Mouse (Mus musculus) adrenal gland (tissue): ENCODE measurements around the gene Chrna3.

ENCODE experiments used
- intact Hi-C: fragments of 180-260 bp; cut with DNase I; formaldehyde crosslinking; loops from one replicate; pipeline ENCODE4 v1.15.1; 2025

The Chrna3 gene

GRCm38 (mm10) chr9:55009692-55010091, 16.7 kb downstream of the Chrna3 start:
- intact Hi-C loops: no loop called here

GRCm38 (mm10) chr9:55003609-55004008, 22.8 kb downstream of the Chrna3 start:
- intact Hi-C loops: no loop called here

GRCm38 (mm10) chr9:54995645-54996044, 30.7 kb downstream of the Chrna3 start:
- intact Hi-C loops: no loop called here

DNA sequence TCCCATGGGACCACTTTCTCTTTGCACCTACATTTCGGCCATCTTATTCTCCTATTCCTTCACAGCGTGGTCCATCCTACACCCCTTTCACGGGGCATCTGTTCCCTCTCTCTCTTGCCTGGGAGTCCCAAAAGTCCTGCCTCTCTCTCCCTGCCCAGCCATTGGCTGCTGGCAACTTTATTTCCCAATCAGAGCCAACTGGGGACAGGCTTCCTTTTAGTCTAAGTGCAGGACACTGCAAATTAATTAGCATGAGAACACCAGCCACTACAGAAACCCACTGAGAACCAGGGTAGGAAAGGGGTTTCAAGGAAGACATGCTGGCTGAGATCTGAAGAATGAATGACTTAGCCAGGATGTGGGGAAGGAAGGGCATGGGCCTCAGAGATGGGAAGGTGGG, 32.0 kb downstream of the Chrna3 start:
- intact Hi-C loops: no loop called here

DNA sequence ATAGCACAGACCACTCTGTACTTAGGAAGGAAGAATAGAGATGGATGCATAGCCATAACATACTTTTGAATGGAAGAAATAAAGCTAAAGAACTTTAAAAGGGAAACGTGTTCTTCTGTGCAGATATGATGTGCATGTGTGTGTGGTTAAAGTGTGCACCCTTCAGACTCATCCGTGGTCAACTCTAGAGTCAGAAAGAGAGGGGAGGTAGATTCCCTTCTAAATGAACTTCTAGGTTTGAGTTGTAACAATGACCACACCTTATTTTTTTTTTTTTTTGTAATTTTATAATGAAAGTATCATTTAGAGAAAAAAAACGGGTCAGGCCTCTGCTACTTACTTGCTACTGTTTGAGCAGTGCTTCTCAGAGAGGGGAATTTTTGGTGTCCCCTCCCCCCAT, 36.0 kb downstream of the Chrna3 start:
- intact Hi-C loops: no loop called here

DNA sequence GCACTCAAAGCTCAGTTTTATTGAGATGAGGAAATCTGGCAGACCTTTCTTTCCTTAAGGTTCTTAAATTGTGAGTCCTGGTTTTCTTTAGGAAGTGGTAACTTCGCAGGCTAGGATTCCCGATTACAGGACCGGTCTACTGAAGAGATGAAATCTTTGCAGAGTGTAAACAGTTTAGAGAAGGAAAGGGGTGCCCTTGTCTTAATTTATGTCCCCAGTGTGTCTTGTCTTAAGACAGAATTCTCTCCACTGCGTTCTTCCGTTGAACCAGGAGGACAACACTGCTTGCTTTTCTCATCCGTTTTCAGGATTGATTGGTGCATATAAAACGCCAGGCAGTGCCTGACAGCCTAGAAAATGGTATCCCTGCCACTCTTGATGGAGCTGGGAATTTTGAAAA, 44.0 kb downstream of the Chrna3 start:
- intact Hi-C loops: no loop called here

- intact Hi-C loops: no loop called here
Measured at GRCm38 (mm10) chr9:54981291-54982191, 44.8 kb downstream of the Chrna3 start.

DNA sequence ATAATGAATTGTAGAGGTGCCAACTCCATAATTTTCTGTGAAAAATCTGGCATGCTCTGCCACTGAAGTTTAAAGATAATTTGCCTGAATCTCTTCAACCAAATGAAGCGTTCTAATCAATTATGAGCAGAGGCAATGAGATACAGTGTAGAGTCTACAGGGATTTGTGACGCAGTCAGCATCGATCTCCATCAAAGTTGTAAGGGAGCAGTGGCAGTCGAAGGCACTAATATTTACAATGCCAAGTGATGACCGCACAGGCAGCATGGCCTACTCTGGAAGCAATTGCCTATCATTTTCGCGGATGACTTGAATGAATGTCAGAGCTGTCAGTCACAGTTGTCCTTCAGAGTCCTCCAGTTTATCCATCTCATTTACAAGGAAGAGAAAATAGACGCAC, 45.7 kb downstream of the Chrna3 start, which contains the start of gene Chrna5:
Chrna5 (plus strand) TSS at position 207 of the 400 bp plus-strand sequence.
- intact Hi-C loops: no loop called here

DNA sequence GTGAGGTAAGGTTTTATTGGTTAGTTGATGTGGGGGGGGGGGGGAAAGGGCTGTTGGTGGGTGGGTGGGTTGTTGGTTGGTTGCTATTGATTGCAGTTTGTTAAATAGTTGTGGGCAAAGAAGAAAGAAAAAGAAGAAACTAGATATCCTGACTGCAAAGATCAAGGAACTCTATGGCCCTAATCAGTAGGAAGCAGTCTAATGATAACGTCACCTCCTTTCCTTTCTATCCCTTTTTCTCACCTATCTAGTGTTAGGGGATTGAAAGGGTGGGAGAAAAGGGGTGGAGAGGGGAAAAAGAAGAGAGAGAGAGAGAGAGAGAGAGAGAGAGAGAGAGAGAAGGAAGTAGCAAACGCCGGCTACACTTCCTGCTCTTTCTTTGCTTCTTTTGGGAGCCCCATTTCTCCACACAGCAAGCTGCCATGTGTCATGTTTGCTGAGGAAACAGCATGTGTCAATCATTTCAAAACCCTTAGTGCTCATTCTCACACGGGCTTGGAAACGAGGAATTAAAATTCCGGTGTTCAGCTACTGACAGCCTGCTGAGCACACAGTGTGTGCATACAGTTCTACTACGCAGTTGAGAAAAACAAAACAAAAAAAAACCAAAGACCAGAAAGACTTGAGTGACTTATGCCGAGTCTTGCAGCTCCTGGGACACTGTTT, 56.3 kb downstream of the Chrna3 start:
- intact Hi-C loops: no loop called here

GRCm38 (mm10) chr9:54963669-54964068, 62.7 kb downstream of the Chrna3 start:
- intact Hi-C loops: no loop called here

- intact Hi-C loops: no loop called here
Measured at GRCm38 (mm10) chr9:54961059-54961458, 65.3 kb downstream of the Chrna3 start.
